Mouse (Mus musculus): ENCODE data around the gene Gm28048.

DNA sequence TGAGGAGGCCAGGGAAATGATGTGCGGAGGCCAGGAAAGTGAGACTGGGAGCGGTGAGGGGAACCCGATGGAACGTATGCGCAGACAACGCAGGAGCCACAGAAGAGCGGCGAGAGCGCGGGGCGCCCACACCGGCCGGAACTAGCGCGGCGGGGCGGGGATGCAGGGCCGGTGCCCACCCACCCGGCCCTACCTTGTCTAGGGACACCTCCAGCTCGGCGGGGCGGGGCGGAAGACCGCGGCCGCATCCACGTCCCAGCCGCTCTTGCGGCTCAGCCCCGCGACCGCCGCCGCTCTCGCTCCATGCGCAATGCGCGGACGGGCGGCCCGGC, 122.6 kb downstream of the Gm28048 start:
- TF ChIP-seq POLR2A (IDR thresholded peaks at IDR 0.05; ENCODE audit: extremely low read depth, insufficient read depth, low read length) = no peak
- no peak for TF ChIP-seq CTCF (IDR thresholded peaks at IDR 0.05; ENCODE audit: low read depth, low read length)
